Mouse (Mus musculus) hindbrain, embryonic 13.5 days (tissue): Measurements from ENCODE around the gene Wfdc3. TPM values are rescaled to one million over a fixed set of nuclear protein-coding genes. Genes with fewer than 3 reads are reported as not detected.

Experiments used
- ATAC-seq: fragments of 200-750 bp; cut with Nextera tagmentation; 2 replicates; pipeline ENCODE4 v1.8.0; 2017; ENCODE audit warnings: moderate TSS enrichment; ENCODE audit not compliant: low FRiP score
- H3K27ac ChIP-seq: fragments of 300-500 bp; sonication (generic); 2 replicates; pipeline ENCODE4 v1.5.1; 2015; ENCODE audit warnings: inconsistent platforms, mild to moderate bottlenecking, moderate library complexity
- H3K27me3 ChIP-seq: fragments of 300-500 bp; sonication (generic); 2 replicates; pipeline ENCODE4 v1.6.1; 2015; ENCODE audit warnings: mild to moderate bottlenecking, inconsistent platforms
- H3K36me3 ChIP-seq: fragments of 300-500 bp; sonication (generic); 2 replicates; pipeline ENCODE4 v1.6.1; 2015; ENCODE audit warnings: mild to moderate bottlenecking, inconsistent platforms
- H3K4me1 ChIP-seq: fragments of 300-500 bp; sonication (generic); replicated peaks from 2 replicates; pipeline ENCODE4 v1.6.1; 2015; ENCODE audit warnings: inconsistent platforms
- H3K4me2 ChIP-seq: fragments of 300-500 bp; sonication (generic); 2 replicates; pipeline ENCODE4 v1.6.1; 2015; ENCODE audit warnings: inconsistent platforms, mild to moderate bottlenecking, moderate library complexity
- H3K4me3 ChIP-seq: fragments of 300-500 bp; sonication (generic); 2 replicates; pipeline ENCODE4 v1.5.1; 2015; ENCODE audit warnings: mild to moderate bottlenecking, inconsistent platforms
- H3K9ac ChIP-seq: fragments of 300-500 bp; sonication (generic); 2 replicates; pipeline ENCODE4 v1.6.1; 2015; ENCODE audit warnings: mild to moderate bottlenecking, inconsistent platforms
- H3K9me3 ChIP-seq: fragments of 300-500 bp; sonication (generic); 2 replicates; pipeline ENCODE4 v1.6.1; 2016; ENCODE audit warnings: inconsistent platforms
- WGBS: fragments of 180-500 bp; shearing (Covaris S2); methylation state at CpG from one replicate; pipeline ENCODE4 v1.1.7; 2015; 5-methylcytosine and 5-hydroxymethylcytosine counted together
- polyA plus RNA-seq: library from polyadenylated mRNA; unstranded; fragments of >200 nt; fragmentation: Nextera tagmentation; extraction: Ambion mirVana; gene quantifications from 2 replicates; pipeline ENCODE4 v1.2.1, GENCODE M21; 2015

The Wfdc3 gene
- polyA plus RNA-seq, 1 experiment from 2014 or later: 0.95 TPM

DNA sequence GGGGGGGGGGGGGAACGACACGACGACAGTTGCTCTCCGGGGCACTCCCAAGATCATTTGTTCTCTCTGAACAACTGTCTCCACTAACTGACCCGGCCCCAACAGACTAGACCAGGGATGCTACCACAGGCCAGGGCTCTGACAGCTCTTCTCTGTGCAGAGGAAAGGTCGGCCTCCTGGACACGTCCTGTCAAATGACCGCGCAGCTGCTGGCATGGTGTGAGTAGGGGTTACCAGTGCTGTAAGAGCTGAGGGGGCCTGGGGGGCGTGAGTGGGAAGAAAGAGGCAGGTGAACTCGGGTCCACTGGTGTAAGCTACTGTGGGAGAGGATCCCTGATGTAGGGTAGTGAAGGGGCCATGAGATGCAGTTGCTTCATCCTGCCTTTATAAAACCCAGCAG, 12.1 kb upstream of the Wfdc3 start:
- no peak overlapping the region for H3K4me2 ChIP-seq
- no peaks in the 10 kb centered on the region for H3K4me1 ChIP-seq
- WGBS: 93% methylated on average over 11 of the region's 11 CpGs
- H3K36me3 ChIP-seq: peaks cover 99% of the 10 kb centered on the region
- no peak overlapping the region for H3K9ac ChIP-seq
- H3K4me3 ChIP-seq: no peak overlapping the region
- no peaks in the 10 kb centered on the region for H3K9me3 ChIP-seq
- no peak overlapping the region for H3K27ac ChIP-seq
- no peak for ATAC-seq
- no peaks in the 10 kb centered on the region for H3K27me3 ChIP-seq

DNA sequence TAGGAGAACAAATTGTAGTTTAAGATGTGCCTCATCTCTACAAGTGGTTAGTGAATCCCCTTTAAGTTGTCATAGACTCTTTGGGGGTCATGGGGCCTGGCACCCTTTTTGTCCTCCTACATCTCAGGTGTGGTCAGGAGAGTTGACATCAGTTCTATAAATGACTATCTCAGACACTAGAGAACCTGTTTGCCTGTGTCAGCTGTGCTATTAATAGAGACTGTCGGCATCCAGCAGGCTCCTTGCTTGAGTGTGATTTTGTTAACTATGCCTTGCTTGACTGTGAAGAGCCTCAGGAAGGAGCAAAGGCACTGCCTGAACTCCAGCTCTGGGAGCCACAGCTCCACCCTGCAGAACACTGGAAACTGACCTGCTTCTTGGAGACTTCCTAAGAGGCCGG, 9.1 kb upstream of the Wfdc3 start:
- Histone ChIP-seq H3K27ac (no peak overlapping the region), H3K4me3 (no peak overlapping the region), H3K9me3 (no peaks in the 10 kb centered on the region), H3K36me3 (peaks cover 99% of the 10 kb centered on the region), H3K27me3 (no peaks in the 10 kb centered on the region), H3K9ac (no peak overlapping the region), H3K4me1 (no peaks in the 10 kb centered on the region), H3K4me2 (no peak overlapping the region)
- 85% methylated on average over 2 of the region's 2 CpGs for WGBS
- no peak for ATAC-seq

DNA sequence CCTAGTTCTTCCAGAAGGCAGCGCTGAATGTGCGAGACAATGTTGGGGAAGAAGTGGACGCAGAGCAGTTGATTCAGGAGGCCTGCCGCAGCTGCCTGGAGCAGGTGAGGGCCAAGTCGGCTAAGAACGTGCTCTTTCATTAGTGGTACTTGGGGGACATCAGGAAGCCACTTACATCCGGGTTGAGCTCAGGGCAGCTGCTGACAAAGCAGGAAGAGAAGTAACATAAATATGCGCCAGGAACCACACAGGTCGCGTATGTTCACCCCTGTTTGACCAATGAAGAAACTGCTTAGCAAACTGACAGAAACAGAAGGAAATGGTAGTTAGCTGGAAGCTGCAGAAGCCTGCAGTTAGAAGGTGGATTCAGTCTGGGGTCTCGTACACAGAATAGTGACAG, 8.4 kb upstream of the Wfdc3 start:
- Histone ChIP-seq H3K9me3 (no peaks in the 10 kb centered on the region), H3K27ac (no peak overlapping the region), H3K4me3 (no peak overlapping the region), H3K36me3 (peaks cover 96% of the 10 kb centered on the region), H3K4me1 (peaks cover under 1% of the 10 kb centered on the region; the same call in 1 of the 2 replicates), H3K9ac (no peak overlapping the region), H3K4me2 (no peak overlapping the region), H3K27me3 (no peaks in the 10 kb centered on the region)
- ATAC-seq: no peak
- 89% methylated on average over 11 of the region's 11 CpGs for WGBS

DNA sequence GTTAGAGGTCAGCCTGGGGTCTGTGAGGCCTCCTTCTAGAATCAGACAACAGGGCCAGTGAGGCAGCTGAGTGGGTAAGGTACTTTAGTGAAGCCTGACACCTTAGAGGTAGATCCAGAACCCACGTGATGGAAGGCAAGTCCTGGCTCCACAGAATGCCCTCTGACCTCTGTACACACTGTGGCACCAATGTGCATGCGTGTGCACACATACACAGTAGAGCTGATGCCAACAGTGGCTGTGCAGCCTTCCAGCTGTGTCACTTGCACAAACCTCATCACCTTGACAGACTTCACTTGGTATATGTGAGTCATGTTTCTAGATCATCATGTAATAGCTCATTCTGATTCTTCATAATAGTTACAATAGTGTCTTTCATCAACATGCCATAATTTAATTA, 6.7 kb upstream of the Wfdc3 start:
- no peak for ATAC-seq
- Histone ChIP-seq H3K36me3 (peaks cover 94% of the 10 kb centered on the region), H3K27me3 (no peaks in the 10 kb centered on the region), H3K4me3 (no peak overlapping the region), H3K9me3 (no peaks in the 10 kb centered on the region), H3K9ac (no peak overlapping the region), H3K4me1 (peaks cover 16% of the 10 kb centered on the region), H3K27ac (no peak overlapping the region), H3K4me2 (no peak overlapping the region)
- WGBS: 93% methylated on average over 2 of the region's 2 CpGs

DNA sequence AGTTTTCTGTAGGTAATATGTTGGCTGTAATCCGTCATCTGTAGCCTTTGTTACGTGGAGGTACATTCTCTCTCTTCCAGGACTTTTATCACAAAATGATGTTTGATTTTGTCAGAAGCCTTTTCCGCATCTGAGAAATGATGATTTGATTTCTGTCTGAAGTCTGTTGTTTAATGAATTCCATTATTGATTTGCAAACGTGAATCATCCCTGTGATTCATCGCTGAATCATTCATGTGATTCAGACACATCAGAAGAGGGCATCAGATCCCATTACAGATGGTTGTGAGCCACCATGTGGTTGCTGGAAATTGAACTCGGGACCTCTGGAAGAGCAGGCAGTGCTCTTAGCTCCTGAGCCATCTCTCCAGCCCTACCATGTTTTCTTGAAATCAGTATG, 3.3 kb upstream of the Wfdc3 start:
- Histone ChIP-seq H3K4me1 (peaks cover 36% of the 10 kb centered on the region), H3K4me3 (no peak overlapping the region), H3K9ac (no peak overlapping the region), H3K36me3 (peaks cover 62% of the 10 kb centered on the region), H3K27ac (no peak overlapping the region), H3K9me3 (no peaks in the 10 kb centered on the region), H3K4me2 (no peak overlapping the region), H3K27me3 (no peaks in the 10 kb centered on the region)
- ATAC-seq: no peak
- 88% methylated on average over 6 of the region's 6 CpGs for WGBS

DNA sequence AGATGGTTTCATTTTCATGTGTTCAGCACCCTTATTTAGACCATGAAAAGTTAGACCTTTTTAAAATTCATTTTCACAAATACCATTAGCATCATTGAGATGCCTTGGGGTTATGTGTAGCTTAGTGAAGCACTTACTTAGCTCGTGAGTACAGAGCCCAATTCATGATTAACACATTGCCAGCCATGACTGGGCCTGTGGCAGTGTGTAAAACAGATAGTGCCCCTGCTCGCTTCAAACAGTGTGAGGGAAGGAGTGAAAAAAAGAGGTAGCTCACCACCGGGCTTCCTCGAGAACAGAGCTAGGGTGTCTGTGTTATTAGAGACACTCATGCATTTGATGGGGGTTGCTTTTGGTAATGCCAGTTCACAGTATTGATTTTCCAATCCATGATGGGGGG, 2.5 kb upstream of the Wfdc3 start:
- H3K4me3 ChIP-seq: no peak overlapping the region
- no peak overlapping the region for H3K27ac ChIP-seq
- 79% methylated on average over 4 of the region's 4 CpGs for WGBS
- H3K4me2 ChIP-seq: no peak overlapping the region
- peaks cover 55% of the 10 kb centered on the region for H3K36me3 ChIP-seq
- H3K4me1 ChIP-seq: peaks cover 36% of the 10 kb centered on the region
- no peak for ATAC-seq
- H3K9ac ChIP-seq: no peak overlapping the region
- no peaks in the 10 kb centered on the region for H3K9me3 ChIP-seq
- 0 out of 2 replicates have a peak, but pooled peaks cover 3% of the 10 kb centered on the region for H3K27me3 ChIP-seq

DNA sequence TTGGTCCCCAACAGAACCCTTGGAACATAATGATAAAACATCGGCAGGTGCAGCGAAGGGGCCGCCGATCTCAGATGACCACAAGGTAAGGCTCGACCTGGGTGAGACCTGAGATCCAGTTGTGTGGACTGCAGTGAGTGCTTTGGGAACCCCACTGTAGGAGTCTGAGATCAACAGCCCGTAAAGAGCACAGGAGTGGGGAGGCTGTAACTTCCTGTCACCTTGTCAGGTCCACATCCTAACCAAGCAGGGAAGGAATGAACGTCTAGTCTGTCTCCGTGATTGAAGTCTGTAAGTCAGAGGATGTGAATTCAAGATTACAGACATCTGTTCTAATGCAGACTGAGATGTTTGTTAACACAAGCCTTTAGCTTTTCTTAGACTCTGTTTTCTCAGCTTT, 962 bp upstream of the Wfdc3 start:
- Histone ChIP-seq H3K4me3 (peak overlapping the region; percentile 93), H3K36me3 (peaks cover 41% of the 10 kb centered on the region), H3K27ac (peak overlapping the region; percentile 78; the same call in 1 of the 2 replicates), H3K4me1 (peaks cover 36% of the 10 kb centered on the region), H3K4me2 (peak overlapping the region; percentile 96), H3K9me3 (no peaks in the 10 kb centered on the region), H3K9ac (peak overlapping the region; percentile 95), H3K27me3 (0 out of 2 replicates have a peak, but pooled peaks cover 4% of the 10 kb centered on the region)
- no peak for ATAC-seq
- WGBS: 58% methylated on average over 8 of the region's 8 CpGs

DNA sequence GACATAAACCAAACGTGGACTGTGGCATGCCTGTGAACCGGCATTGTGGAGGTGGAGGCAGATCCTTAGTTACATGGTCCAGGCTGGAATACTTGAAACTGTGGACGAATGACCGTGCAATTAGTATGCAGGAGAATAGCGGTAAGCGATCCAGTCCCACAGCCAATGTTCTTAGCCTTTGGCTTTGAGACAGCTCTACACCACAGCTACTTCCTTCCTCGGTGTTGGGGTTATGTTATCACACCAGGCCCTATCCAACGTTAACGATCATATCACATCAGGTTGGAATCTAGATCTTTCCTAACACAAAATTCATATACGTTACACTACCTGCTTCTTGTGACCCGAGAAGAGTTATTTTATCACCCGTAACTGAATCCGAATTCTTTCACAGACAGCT, 744 bp downstream of the Wfdc3 start:
- H3K27ac ChIP-seq: no peak overlapping the region

DNA sequence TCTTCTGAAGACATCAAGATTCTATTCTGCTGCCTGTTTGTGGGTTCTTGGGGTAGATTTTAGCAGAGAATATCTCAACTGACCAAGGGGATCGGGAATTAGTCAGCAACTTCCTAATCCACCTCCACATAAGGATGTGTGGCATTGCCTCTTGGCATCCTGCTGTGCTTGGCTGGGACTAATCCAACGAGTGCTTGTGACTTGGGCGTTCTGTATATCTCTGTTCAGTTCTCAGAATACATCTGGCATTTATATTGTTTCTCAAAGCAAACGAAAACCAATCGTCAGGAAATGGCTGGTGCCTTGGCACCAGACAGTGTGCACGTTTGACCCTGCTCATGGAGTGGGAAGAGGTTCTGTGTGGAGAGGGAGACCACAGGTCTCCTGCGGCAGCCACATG, 5.9 kb downstream of the Wfdc3 start:
- Histone ChIP-seq H3K4me1 (peaks cover under 1% of the 10 kb centered on the region), H3K36me3 (no peaks in the 10 kb centered on the region), H3K27ac (no peak overlapping the region), H3K9ac (no peak overlapping the region), H3K4me2 (no peak overlapping the region), H3K9me3 (no peaks in the 10 kb centered on the region), H3K27me3 (0 out of 2 replicates have a peak, but pooled peaks cover 9% of the 10 kb centered on the region), H3K4me3 (no peak overlapping the region)
- 82% methylated on average over 7 of the region's 7 CpGs for WGBS
- ATAC-seq: no peak

More for the DNA sequence above, 744 bp downstream of the Wfdc3 start:
- ATAC-seq: no peak
- 0 out of 2 replicates have a peak, but pooled peaks cover 4% of the 10 kb centered on the region for H3K27me3 ChIP-seq
- H3K4me2 ChIP-seq: peak overlapping the region; percentile 96
- peaks cover 36% of the 10 kb centered on the region for H3K4me1 ChIP-seq
- H3K9me3 ChIP-seq: no peaks in the 10 kb centered on the region
- 70% methylated on average over 13 of the region's 13 CpGs for WGBS
- H3K36me3 ChIP-seq: peaks cover 24% of the 10 kb centered on the region
- peak overlapping the region; percentile 95 for H3K9ac ChIP-seq
- peak overlapping the region; percentile 93 for H3K4me3 ChIP-seq

DNA sequence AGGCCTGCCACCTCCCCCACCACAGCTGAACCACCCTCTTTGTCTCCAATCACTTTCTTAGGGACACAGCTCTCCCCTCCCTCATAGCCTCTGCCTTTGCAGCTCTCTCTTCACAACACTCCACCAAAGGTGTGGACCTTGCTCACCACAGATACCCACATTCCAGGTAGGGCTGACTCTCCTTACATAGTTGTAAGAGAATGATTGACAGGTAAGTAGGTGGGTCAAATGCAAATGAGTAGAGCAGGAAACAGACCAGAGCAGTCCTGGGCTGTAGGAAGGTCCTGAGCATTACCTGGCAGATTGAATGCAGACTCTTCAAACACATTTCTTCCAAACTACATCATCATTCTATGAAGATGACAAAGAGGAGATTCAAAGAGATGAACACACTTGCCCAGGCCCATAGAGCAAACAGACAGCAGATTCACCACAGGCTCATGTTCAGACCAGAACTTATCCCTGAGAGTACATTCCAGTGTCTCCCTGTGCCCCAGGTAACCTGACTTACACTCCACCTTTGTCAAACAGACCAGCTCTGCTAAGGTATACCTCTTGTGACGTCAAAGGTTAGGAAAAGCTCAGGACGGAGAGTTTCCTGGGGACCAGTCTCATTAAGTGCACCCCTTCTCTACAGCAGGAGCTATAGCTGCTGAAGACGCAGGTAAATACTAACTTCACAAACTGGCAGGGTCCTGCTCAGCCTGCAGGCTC, 8.2 kb downstream of the Wfdc3 start:
- 80% methylated on average over 3 of the region's 3 CpGs for WGBS
- no peaks in the 10 kb centered on the region for H3K4me1 ChIP-seq
- ATAC-seq: no peak
- no peak overlapping the region for H3K4me2 ChIP-seq
- H3K4me3 ChIP-seq: no peak overlapping the region
- no peaks in the 10 kb centered on the region for H3K36me3 ChIP-seq
- no peak overlapping the region for H3K9ac ChIP-seq
- H3K9me3 ChIP-seq: no peaks in the 10 kb centered on the region
- H3K27me3 ChIP-seq: 0 out of 2 replicates have a peak, but pooled peaks cover 5% of the 10 kb centered on the region
- H3K27ac ChIP-seq: no peak overlapping the region

DNA sequence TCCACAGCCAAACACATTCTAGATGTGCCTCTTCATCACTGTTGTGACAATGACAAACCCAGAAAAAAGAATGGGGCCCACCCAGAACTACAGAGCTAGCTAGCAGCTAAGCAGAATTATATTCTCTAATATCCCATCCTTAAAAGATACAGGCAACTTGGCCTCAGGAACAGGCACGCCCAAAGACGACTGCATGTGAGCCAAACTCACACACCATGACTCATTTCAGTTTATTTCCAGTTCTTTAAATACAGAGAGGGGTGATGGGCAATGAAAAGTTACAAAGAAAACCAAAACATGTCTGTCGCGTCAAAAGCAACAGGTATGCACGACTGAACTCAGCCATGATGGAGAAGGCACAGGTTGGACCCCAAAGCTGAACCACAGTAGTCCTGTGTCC, 10.3 kb downstream of the Wfdc3 start:
- 96% methylated on average over 5 of the region's 5 CpGs for WGBS
- ATAC-seq: no peak
- Histone ChIP-seq H3K4me2 (no peak overlapping the region), H3K9me3 (no peaks in the 10 kb centered on the region), H3K27ac (no peak overlapping the region), H3K9ac (no peak overlapping the region), H3K36me3 (no peaks in the 10 kb centered on the region), H3K4me1 (no peaks in the 10 kb centered on the region), H3K4me3 (no peak overlapping the region), H3K27me3 (0 out of 2 replicates have a peak, but pooled peaks cover 5% of the 10 kb centered on the region)

DNA sequence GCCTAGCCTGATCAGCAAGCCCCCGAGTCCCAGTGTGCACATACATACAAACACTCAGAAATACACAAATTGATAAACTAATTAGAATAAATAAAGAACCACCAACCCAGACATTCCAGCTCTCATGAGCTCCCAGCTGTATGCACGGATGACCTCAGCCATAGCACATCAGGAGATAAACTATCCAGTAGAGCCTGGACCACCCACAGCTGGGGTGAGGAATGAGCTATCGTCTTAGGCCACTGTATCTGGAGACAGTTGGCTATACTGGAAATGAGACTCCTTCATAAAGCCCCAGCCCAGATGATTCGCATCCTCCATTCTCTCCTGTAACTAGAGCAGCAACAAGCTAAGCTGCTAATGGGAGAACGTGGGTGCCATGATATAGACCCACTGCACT, 10.9 kb downstream of the Wfdc3 start:
- no peaks in the 10 kb centered on the region for H3K36me3 ChIP-seq
- H3K4me2 ChIP-seq: no peak overlapping the region
- ATAC-seq: no peak
- no peak overlapping the region for H3K9ac ChIP-seq
- no peak overlapping the region for H3K4me3 ChIP-seq
- 0 out of 2 replicates have a peak, but pooled peaks cover 5% of the 10 kb centered on the region for H3K27me3 ChIP-seq
- H3K4me1 ChIP-seq: no peaks in the 10 kb centered on the region
- H3K27ac ChIP-seq: no peak overlapping the region
- no peaks in the 10 kb centered on the region for H3K9me3 ChIP-seq
- 85% methylated on average over 5 of the region's 5 CpGs for WGBS

DNA sequence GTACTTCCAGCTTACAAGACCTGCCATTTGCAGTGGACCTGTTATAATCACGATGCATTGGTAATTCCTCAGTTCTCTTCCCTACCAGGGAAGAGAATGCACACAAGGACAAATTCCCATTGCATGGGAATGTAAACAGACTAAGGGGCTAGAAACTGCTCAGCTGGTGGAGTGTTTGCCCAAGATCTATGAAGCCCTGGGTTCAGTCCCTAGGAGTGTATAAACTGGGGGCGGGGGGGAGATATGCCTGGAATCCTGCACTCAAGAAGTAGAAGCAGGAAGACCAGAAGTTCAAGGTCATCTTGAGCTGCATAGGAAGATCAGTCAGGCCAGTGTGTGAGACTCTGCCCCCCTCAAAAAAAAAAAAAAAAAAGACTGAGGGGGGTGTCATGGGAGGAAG, 12.5 kb downstream of the Wfdc3 start:
- 89% methylated on average over 2 of the region's 2 CpGs for WGBS
- no peak overlapping the region for H3K4me2 ChIP-seq
- H3K9ac ChIP-seq: no peak overlapping the region
- no peaks in the 10 kb centered on the region for H3K36me3 ChIP-seq
- ATAC-seq: no peak
- no peak overlapping the region for H3K27ac ChIP-seq
- H3K9me3 ChIP-seq: no peaks in the 10 kb centered on the region
- H3K27me3 ChIP-seq: 0 out of 2 replicates have a peak, but pooled peaks cover 3% of the 10 kb centered on the region
- H3K4me3 ChIP-seq: no peak overlapping the region
- H3K4me1 ChIP-seq: no peaks in the 10 kb centered on the region
